Mouse (Mus musculus) cerebellum, adult 2 months (tissue): ENCODE results near the gene Hapln2.

Source experiments
- CTCF ChIP-seq: fragments of 200-500 bp; IDR thresholded peaks from 2 replicates; pipeline ENCODE4 v1.5.1; 2011; ENCODE audit warnings: low read depth, mild to moderate bottlenecking, control low read depth, low read length, moderate library complexity, borderline replicate concordance; ENCODE audit not compliant: insufficient read depth
- POLR2A ChIP-seq: fragments of 200-500 bp; IDR thresholded peaks from 2 replicates; pipeline ENCODE4 v1.6.1; 2011; ENCODE audit warnings: low read length, control low read depth, borderline replicate concordance; ENCODE audit not compliant: insufficient read depth

DNA sequence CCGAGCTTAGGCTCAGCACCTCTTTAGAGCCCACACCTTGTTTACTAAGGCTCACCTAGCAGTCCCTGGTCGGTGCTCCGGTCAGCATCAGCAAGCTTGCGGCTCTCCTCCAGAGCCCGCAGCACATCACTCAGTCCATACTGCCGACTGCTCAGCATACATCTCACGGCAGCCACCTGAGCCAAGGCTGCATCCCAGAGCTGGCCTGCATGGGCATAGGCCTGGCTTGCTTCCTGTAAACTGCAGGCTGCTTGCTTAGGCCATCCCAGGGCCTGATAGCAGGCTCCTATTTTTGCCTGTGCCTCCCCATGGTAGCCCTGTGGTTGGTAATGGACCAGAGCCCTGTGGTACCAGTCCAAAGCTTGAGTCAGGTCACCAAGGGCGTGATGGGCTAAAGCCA, 47.4 kb upstream of the Hapln2 start:
- TF ChIP-seq POLR2A (no peak), CTCF (no peak)
